26 mouse cellular contexts compared by ENCODE assay signal in the genomic region with DNA sequence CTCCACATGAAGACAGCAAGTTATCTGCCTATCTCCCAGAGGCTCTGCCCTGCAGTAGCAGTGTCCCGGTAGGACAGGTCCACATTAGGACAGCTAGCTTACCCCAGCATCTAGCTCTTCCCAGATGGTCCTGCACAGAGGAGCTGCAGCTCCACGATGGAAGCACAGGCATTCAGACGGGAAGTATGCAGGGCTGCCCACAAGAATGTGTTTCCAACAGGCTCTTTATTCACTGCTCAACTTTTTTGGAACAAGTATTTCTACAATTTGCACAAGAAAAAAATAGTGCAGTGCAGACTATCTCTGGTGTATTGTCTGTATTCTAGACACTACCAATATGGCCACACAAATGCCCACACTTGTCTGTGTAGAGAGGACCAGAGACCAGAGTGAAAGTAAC. TPM values are rescaled to one million over a fixed set of nuclear protein-coding genes. Genes with fewer than 3 reads are reported as not detected.
A peak's percentile ranks its signal among the peaks of the same experiment; 100 is the strongest.
DNase-seq lines count a peak whose midpoint lies in the region; ATAC-seq and TF ChIP-seq lines count a peak whose summit lies in the region.
"Had no signal": no experiment of that assay in that cellular context is flagged by ENCODE, and none has a peak within 500 bp of the region (broad histone marks: within the 10 kb centered on the region; RNA-seq: fewer than 3 reads in every experiment).

No protein-coding gene starts in this region.

- POLR2A ChIA-PET in Patski (lab: Charles Lee): no interaction called here

- peaks cover 42% of the 10 kb centered on the region for H3K4me1 ChIP-seq in embryonic facial prominence, embryonic 13.5 days
- H3K4me1 ChIP-seq in embryonic facial prominence, embryonic 10.5 days: peaks cover 23% of the 10 kb centered on the region
- H3K4me1 ChIP-seq in embryonic fibroblast, embryonic 13.5 days (ENCODE audit: control insufficient read depth, insufficient read depth, low read length): peaks cover 16% of the 10 kb centered on the region

- 0 out of 2 replicates have a peak, but pooled peaks cover 4% of the 10 kb centered on the region for H3K36me3 ChIP-seq in embryonic facial prominence, embryonic 13.5 days
- peaks cover 8% of the 10 kb centered on the region for H3K36me3 ChIP-seq in embryonic facial prominence, embryonic 10.5 days (replicated peaks)
- H3K36me3 ChIP-seq: hindbrain, embryonic 13.5 days; intestine, embryonic 15.5 days had no signal

- no peak overlapping the region for H3K4me3 ChIP-seq in embryonic facial prominence, embryonic 13.5 days
- no peak overlapping the region for H3K4me3 ChIP-seq in embryonic facial prominence, embryonic 10.5 days
- H3K4me3 ChIP-seq in embryonic fibroblast, embryonic 13.5 days (ENCODE audit: insufficient read depth, low read length): no peak overlapping the region
- H3K4me3 ChIP-seq: forebrain, embryonic 10.5 days; forebrain, embryonic 13.5 days; gastrocnemius, adult 2 months; hindbrain, embryonic 10.5 days; hindbrain, embryonic 13.5 days; intestine, embryonic 15.5 days had no signal

- no peak overlapping the region for H3K9ac ChIP-seq in embryonic facial prominence, embryonic 13.5 days
- H3K9ac ChIP-seq: forebrain, embryonic 13.5 days; forebrain, postnatal 0 days; hindbrain, embryonic 13.5 days; intestine, embryonic 15.5 days had no signal

- H3K9me3 ChIP-seq in embryonic facial prominence, embryonic 13.5 days: no peaks in the 10 kb centered on the region
- H3K9me3 ChIP-seq in embryonic facial prominence, embryonic 10.5 days: no peaks in the 10 kb centered on the region
- H3K9me3 ChIP-seq: forebrain, embryonic 10.5 days; forebrain, embryonic 13.5 days; G1E; hindbrain, embryonic 10.5 days; hindbrain, embryonic 13.5 days; intestine, embryonic 15.5 days had no signal

- intact Hi-C loops in left cerebral cortex, postnatal 25 days (cut with DNase I): no loop called here
- intact Hi-C loops in heart, postnatal 36 days (cut with DNase I): no loop called here

- in situ Hi-C loops in Patski (cut with MboI; ENCODE audit: low pct_unique_long_range_greater_than_20kb): no loop called here

- no peak for DNase-seq in embryonic facial prominence, embryonic 10.5 days (ENCODE audit: low spot score)
- DNase-seq in 3T3-L1 (ENCODE audit: low read depth, low spot score): peak; percentile 70
- no peak for DNase-seq in Patski (ENCODE audit: low read depth, low spot score)
- DNase-seq in left cerebral cortex, postnatal 25 days (ENCODE audit: low spot score in 2 of 2): no peak
- DNase-seq in heart, postnatal 36 days: no peak
- DNase-seq: adrenal gland, postnatal 10 days; adrenal gland, postnatal 36 days; B cell, adult 2 months; cerebellum, adult 18-20 months; cerebellum, adult 9-10 months; cerebellum, postnatal 14 days; forebrain, postnatal 0 days; gastrocnemius, adult 2 months; gastrocnemius, postnatal 14 days; heart, adult 11 months had no signal

- TF ChIP-seq POLR2A in embryonic fibroblast, embryonic 13.5 days (IDR thresholded peaks at IDR 0.05; ENCODE audit: low read depth, low read length): no peak

- no peak overlapping the region for H3K4me2 ChIP-seq in embryonic facial prominence, embryonic 13.5 days
- H3K4me2 ChIP-seq: forebrain, embryonic 13.5 days; heart, embryonic 11.5 days; hindbrain, embryonic 13.5 days; intestine, embryonic 15.5 days had no signal

- 45% methylated on average over 3 of the region's 3 CpGs for WGBS in embryonic facial prominence, embryonic 13.5 days
- 75% methylated on average over 3 of the region's 3 CpGs for WGBS in embryonic facial prominence, embryonic 10.5 days

- CTCF ChIA-PET in Patski (lab: Charles Lee): interaction anchor here (1.5 kb wide), 1 partner anchor 9 kb away, joined by 4 read pairs; no protein-coding TSS in a partner anchor

- no peak for TF ChIP-seq CTCF in Patski (IDR thresholded peaks at IDR 0.05)
- no peak for TF ChIP-seq CTCF in embryonic fibroblast, embryonic 13.5 days (IDR thresholded peaks at IDR 0.05; ENCODE audit: borderline replicate concordance, insufficient read depth, low read length)

- no peak for ATAC-seq in embryonic facial prominence, embryonic 13.5 days (ENCODE audit: insufficient number of reproducible peaks, insufficient read depth, low FRiP score, low TSS enrichment, low read depth)
- peak; percentile 54 for ATAC-seq in Patski
- ATAC-seq: forebrain, embryonic 13.5 days; forebrain, postnatal 0 days; hindbrain, embryonic 16.5 days; intestine, embryonic 15.5 days had no signal

- H3K27me3 ChIP-seq in embryonic facial prominence, embryonic 13.5 days: no peaks in the 10 kb centered on the region
- no peaks in the 10 kb centered on the region for H3K27me3 ChIP-seq in embryonic facial prominence, embryonic 10.5 days (replicated peaks; ENCODE audit: low read depth, poor library complexity, severe bottlenecking)
- H3K27me3 ChIP-seq in Patski: no peaks in the 10 kb centered on the region
- H3K27me3 ChIP-seq: CH12.LX; forebrain, embryonic 13.5 days; hindbrain, embryonic 13.5 days; intestine, embryonic 15.5 days had no signal

- peak overlapping the region; percentile 48; the same call in 1 of the 2 replicates for H3K27ac ChIP-seq in embryonic facial prominence, embryonic 13.5 days
- no peak overlapping the region for H3K27ac ChIP-seq in embryonic facial prominence, embryonic 10.5 days (replicated peaks)
- peak overlapping the region; percentile 58 for H3K27ac ChIP-seq in embryonic fibroblast, embryonic 13.5 days (ENCODE audit: insufficient read depth, low read length)
- H3K27ac ChIP-seq: forebrain, embryonic 10.5 days; forebrain, embryonic 13.5 days; hindbrain, embryonic 10.5 days; hindbrain, embryonic 13.5 days; intestine, embryonic 15.5 days had no signal

RNA-seq across cellular contexts. Expression of gene Ppfia1, which starts 18.8 kb away (rescaled TPM):
- 40.6 and 46.1 TPM in 2 replicates for polyA plus RNA-seq in embryonic facial prominence, embryonic 13.5 days (2015; fragmentation: Nextera tagmentation; extraction: Ambion mirVana)
- 44.3 and 44.6 TPM in 2 replicates for polyA plus RNA-seq in embryonic facial prominence, embryonic 10.5 days (2016; fragmentation: Nextera tagmentation; extraction: Ambion mirVana)
- 73.4 TPM for polyA plus RNA-seq in Patski (2021)
- polyA plus RNA-seq in embryonic fibroblast, embryonic 13.5 days (2011; ENCODE audit: insufficient read length, low read depth, missing spikeins): 70.0 and 71.5 TPM in 2 replicates
- 10 to 100 TPM; 29.5 to 32.9 TPM for total RNA-seq in left cerebral cortex, postnatal 25 days (2021)
- 10 to 100 TPM; 39.3 TPM for total RNA-seq in heart, postnatal 36 days (2021)

RNA-seq across cellular contexts. Expression of gene Fadd, which starts 47.5 kb away (rescaled TPM):
- 9.6 and 10.0 TPM in 2 replicates for polyA plus RNA-seq in embryonic facial prominence, embryonic 13.5 days (2015; fragmentation: Nextera tagmentation; extraction: Ambion mirVana)
- polyA plus RNA-seq in embryonic facial prominence, embryonic 10.5 days (2016; fragmentation: Nextera tagmentation; extraction: Ambion mirVana): 10.7 and 12.0 TPM in 2 replicates
- 7.7 TPM for polyA plus RNA-seq in Patski (2021)
- 5.4 and 8.1 TPM in 2 replicates for polyA plus RNA-seq in embryonic fibroblast, embryonic 13.5 days (2011; ENCODE audit: insufficient read length, low read depth, missing spikeins)
- 1 to 10 TPM; 2.1 to 2.2 TPM for total RNA-seq in left cerebral cortex, postnatal 25 days (2021)
- total RNA-seq in heart, postnatal 36 days (2021): 1 to 10 TPM; 8.0 to 9.3 TPM
